Mouse (Mus musculus): ENCODE measurements around the gene Syt8. TPM values are rescaled to one million over a fixed set of nuclear protein-coding genes. Genes with fewer than 3 reads are reported as not detected.

The Syt8 gene
- polyA plus RNA-seq, 1 experiment from 2014 or later: not detected

- WGBS: 73% methylated on average over 4 of the region's 4 CpGs
- Histone ChIP-seq H3K9me3 (no peaks in the 10 kb centered on the region), H3K27ac (no peak overlapping the region), H3K36me3 (no peaks in the 10 kb centered on the region), H3K4me1 (replicated peaks) (no peaks in the 10 kb centered on the region), H3K27me3 (no peaks in the 10 kb centered on the region), H3K4me2 (no peak overlapping the region), H3K9ac (no peak overlapping the region), H3K4me3 (no peak overlapping the region)
- ATAC-seq (ENCODE audit: low FRiP score): no peak
Measured at GRCm38 (mm10) chr7:142415314-142415713, 19.3 kb upstream of the Syt8 start.

GRCm38 (mm10) chr7:142416225-142416624 lies 18.4 kb upstream of the Syt8 start:
- no peak for ATAC-seq (ENCODE audit: low FRiP score)
- Histone ChIP-seq H3K36me3 (no peaks in the 10 kb centered on the region), H3K4me1 (replicated peaks) (no peaks in the 10 kb centered on the region), H3K27ac (no peak overlapping the region), H3K4me2 (no peak overlapping the region), H3K27me3 (0 out of 2 replicates have a peak, but pooled peaks cover 4% of the 10 kb centered on the region), H3K9me3 (no peaks in the 10 kb centered on the region), H3K4me3 (no peak overlapping the region), H3K9ac (no peak overlapping the region)
- WGBS: 74% methylated on average over 3 of the region's 3 CpGs

- Histone ChIP-seq H3K27me3 (0 out of 2 replicates have a peak, but pooled peaks cover 4% of the 10 kb centered on the region), H3K4me2 (no peak overlapping the region), H3K9me3 (no peaks in the 10 kb centered on the region), H3K4me1 (replicated peaks) (no peaks in the 10 kb centered on the region), H3K27ac (no peak overlapping the region), H3K36me3 (no peaks in the 10 kb centered on the region), H3K9ac (no peak overlapping the region), H3K4me3 (no peak overlapping the region)
- no peak for ATAC-seq (ENCODE audit: low FRiP score)
- 95% methylated on average over 2 of the region's 2 CpGs for WGBS
Measured at GRCm38 (mm10) chr7:142418027-142418426, 16.6 kb upstream of the Syt8 start.

- Histone ChIP-seq H3K36me3 (no peaks in the 10 kb centered on the region), H3K9ac (no peak overlapping the region), H3K4me1 (replicated peaks) (no peaks in the 10 kb centered on the region), H3K27me3 (0 out of 2 replicates have a peak, but pooled peaks cover 4% of the 10 kb centered on the region), H3K9me3 (no peaks in the 10 kb centered on the region), H3K27ac (no peak overlapping the region), H3K4me3 (no peak overlapping the region), H3K4me2 (no peak overlapping the region)
- WGBS: 88% methylated on average over 8 of the region's 8 CpGs
- ATAC-seq (ENCODE audit: low FRiP score): no peak
Measured at GRCm38 (mm10) chr7:142418679-142419078, 16.0 kb upstream of the Syt8 start.

- Histone ChIP-seq H3K4me2 (no peak overlapping the region), H3K36me3 (no peaks in the 10 kb centered on the region), H3K27me3 (0 out of 2 replicates have a peak, but pooled peaks cover 4% of the 10 kb centered on the region), H3K27ac (no peak overlapping the region), H3K4me3 (no peak overlapping the region), H3K4me1 (replicated peaks) (no peaks in the 10 kb centered on the region), H3K9ac (no peak overlapping the region), H3K9me3 (no peaks in the 10 kb centered on the region)
- WGBS: 84% methylated on average over 5 of the region's 5 CpGs
- ATAC-seq (ENCODE audit: low FRiP score): no peak
Measured at GRCm38 (mm10) chr7:142419887-142420286, 14.8 kb upstream of the Syt8 start.

DNA sequence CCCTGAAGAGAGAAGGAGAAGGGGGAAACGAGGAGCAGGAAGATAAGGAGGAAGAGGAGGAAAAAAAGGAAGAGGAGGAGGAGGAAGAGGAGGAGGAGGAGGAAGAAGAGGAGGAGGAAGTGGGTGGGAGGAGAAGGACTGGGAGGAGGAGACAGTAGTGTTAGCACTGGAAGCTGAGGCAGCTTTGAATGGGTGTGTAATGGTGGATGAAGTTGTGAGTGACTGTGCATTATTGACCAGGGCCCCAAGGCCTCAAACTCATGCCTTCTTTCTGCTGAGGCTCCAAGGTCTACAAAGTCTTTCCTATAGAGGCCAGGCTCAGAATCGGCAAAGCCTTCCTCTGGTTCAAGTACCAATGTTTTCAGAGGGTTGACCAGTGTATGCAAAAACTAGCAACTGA lies 12.8 kb upstream of the Syt8 start:
- H3K36me3 ChIP-seq: no peaks in the 10 kb centered on the region
- no peak overlapping the region for H3K9ac ChIP-seq
- H3K27ac ChIP-seq: no peak overlapping the region
- H3K27me3 ChIP-seq: 0 out of 2 replicates have a peak, but pooled peaks cover 4% of the 10 kb centered on the region
- no peak for ATAC-seq (ENCODE audit: low FRiP score)
- 85% methylated on average over 2 of the region's 2 CpGs for WGBS
- H3K4me3 ChIP-seq: no peak overlapping the region
- no peak overlapping the region for H3K4me2 ChIP-seq
- no peaks in the 10 kb centered on the region for H3K9me3 ChIP-seq
- H3K4me1 ChIP-seq (replicated peaks): no peaks in the 10 kb centered on the region

DNA sequence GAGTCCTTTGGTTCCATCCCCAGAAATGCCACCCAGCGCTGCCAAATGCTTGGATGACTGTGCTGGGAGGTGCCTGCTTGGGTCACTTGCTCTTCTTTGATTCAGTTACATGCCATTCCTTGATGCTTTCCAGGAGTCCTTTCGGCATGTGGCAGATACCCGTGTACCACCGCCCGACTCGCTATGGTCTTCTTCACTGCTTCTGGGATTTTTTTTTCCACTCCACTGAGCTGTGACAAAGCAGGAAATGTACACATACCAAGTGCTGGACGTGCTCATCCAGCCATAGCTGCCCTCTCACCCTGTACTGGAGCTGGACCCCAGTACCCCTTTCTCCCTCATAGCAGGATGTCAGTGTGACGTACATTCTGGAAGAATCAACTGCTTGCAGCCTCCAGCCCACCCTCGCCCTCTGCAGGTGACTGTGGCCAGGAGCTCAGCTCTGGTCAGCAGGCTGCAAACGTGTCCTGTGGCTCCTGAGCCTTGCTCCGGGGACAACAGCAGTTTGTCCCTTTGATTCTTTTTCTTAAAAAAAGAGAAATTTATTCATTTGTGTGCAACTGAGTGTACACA lies 8.9 kb upstream of the Syt8 start:
- 52% methylated on average over 11 of the region's 11 CpGs for WGBS

DNA sequence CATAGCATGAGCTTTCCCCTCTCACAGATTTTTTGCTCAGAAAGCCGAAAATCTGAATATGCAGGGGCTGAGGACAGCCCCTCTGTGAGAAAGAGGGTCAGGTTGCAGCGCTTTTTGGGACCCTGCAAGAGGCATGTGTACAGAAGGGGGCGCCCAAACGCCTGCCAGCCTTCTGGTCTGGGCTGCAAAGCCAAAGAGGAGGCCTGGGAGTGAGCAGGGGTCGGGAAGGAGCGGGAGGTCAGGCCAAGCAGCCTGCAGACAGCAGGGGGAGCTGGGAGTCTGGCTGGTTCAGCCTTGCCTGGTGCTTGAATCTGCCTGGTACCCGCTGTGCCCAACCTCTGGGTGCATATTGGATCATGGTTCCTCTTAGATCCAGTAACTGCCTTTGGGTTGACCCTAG lies 6.4 kb upstream of the Syt8 start:
- Histone ChIP-seq H3K4me2 (no peak overlapping the region), H3K36me3 (no peaks in the 10 kb centered on the region), H3K4me1 (replicated peaks) (peaks cover 17% of the 10 kb centered on the region), H3K9ac (no peak overlapping the region), H3K9me3 (no peaks in the 10 kb centered on the region), H3K4me3 (no peak overlapping the region), H3K27ac (no peak overlapping the region), H3K27me3 (no peaks in the 10 kb centered on the region)
- 3% methylated on average over 7 of the region's 7 CpGs for WGBS
- ATAC-seq (ENCODE audit: low FRiP score): no peak

More for the DNA sequence above, 8.9 kb upstream of the Syt8 start:
- no peak overlapping the region for H3K9ac ChIP-seq
- H3K4me3 ChIP-seq: no peak overlapping the region
- H3K27me3 ChIP-seq: 0 out of 2 replicates have a peak, but pooled peaks cover 4% of the 10 kb centered on the region
- ATAC-seq (ENCODE audit: low FRiP score): no peak
- H3K27ac ChIP-seq: no peak overlapping the region
- no peak overlapping the region for H3K4me2 ChIP-seq
- H3K4me1 ChIP-seq (replicated peaks): peaks cover 12% of the 10 kb centered on the region
- H3K9me3 ChIP-seq: no peaks in the 10 kb centered on the region
- no peaks in the 10 kb centered on the region for H3K36me3 ChIP-seq

- WGBS: 43% methylated on average over 12 of the region's 12 CpGs
- Histone ChIP-seq H3K36me3 (no peaks in the 10 kb centered on the region), H3K27me3 (no peaks in the 10 kb centered on the region; the same call in 1 of the 2 replicates), H3K9me3 (no peaks in the 10 kb centered on the region), H3K27ac (peak overlapping the region; percentile 55), H3K4me1 (replicated peaks) (peaks cover 17% of the 10 kb centered on the region), H3K4me3 (no peak overlapping the region), H3K9ac (no peak overlapping the region), H3K4me2 (peak overlapping the region; percentile 25; the same call in 1 of the 2 replicates)
- ATAC-seq (ENCODE audit: low FRiP score): peak; percentile 82
Measured at GRCm38 (mm10) chr7:142430160-142430678, 4.4 kb upstream of the Syt8 start.

GRCm38 (mm10) chr7:142431106-142431505 lies 3.5 kb upstream of the Syt8 start:
- ATAC-seq (ENCODE audit: low FRiP score): no peak
- 86% methylated on average over 14 of the region's 14 CpGs for whole genome bisulfite sequencing
- Histone ChIP-seq H3K36me3 (no peaks in the 10 kb centered on the region), H3K27me3 (no peaks in the 10 kb centered on the region; the same call in 1 of the 2 replicates), H3K27ac (no peak overlapping the region; the same call in 1 of the 2 replicates), H3K4me1 (replicated peaks) (peaks cover 17% of the 10 kb centered on the region), H3K4me2 (no peak overlapping the region), H3K9me3 (no peaks in the 10 kb centered on the region), H3K4me3 (no peak overlapping the region), H3K9ac (no peak overlapping the region)

DNA sequence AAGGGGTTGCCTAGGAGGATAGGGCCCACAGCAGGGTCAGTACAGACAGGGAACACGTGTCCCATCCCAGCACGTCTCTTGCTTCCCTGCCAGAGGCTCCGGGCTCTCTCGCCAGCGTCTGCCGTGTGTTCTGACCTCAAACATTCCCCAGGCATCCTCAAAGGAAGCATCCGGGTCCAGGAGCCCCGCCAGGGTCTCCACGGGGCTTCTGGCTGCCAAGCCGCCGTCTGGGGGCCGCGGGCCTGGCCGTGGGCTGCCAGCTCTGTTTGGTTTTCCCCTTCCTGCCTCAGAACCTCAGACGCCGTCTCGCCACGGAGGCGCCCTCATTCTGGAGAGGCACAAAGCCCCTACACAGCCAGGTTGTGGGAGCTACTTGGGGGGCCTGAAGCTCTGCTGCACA lies 1.0 kb upstream of the Syt8 start:
- no peak overlapping the region for H3K27ac ChIP-seq
- H3K9ac ChIP-seq: no peak overlapping the region
- peaks cover 17% of the 10 kb centered on the region for H3K4me1 ChIP-seq (replicated peaks)
- no peaks in the 10 kb centered on the region for H3K9me3 ChIP-seq
- 47% methylated on average over 19 of the region's 19 CpGs for WGBS
- no peaks in the 10 kb centered on the region for H3K36me3 ChIP-seq
- H3K4me3 ChIP-seq: no peak overlapping the region
- no peak for ATAC-seq (ENCODE audit: low FRiP score)
- H3K4me2 ChIP-seq: no peak overlapping the region
- no peaks in the 10 kb centered on the region; the same call in 1 of the 2 replicates for H3K27me3 ChIP-seq

DNA sequence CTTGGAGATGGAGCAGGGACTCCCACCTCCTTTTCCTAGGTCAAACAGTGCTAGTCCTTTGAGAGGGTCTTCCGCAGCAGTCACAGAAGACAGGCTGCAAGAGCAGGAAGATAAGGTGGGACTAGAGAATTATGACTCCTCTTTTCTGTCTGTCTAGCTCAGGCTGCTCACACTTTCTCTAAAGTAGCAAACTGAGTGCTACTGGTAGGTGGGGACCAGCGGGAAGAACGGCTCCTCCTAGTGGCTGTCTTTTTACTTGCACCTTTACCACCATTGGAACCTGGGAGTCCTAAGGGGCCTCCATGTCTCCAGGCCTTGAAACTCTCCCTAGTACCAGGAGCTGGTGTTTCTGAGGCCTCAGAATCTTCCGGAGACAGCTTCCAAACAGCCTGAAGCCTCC lies 874 bp downstream of the Syt8 start:
- Histone ChIP-seq H3K9ac (no peak overlapping the region), H3K27ac (no peak overlapping the region), H3K27me3 (no peaks in the 10 kb centered on the region; the same call in 1 of the 2 replicates), H3K9me3 (no peaks in the 10 kb centered on the region), H3K36me3 (no peaks in the 10 kb centered on the region), H3K4me1 (replicated peaks) (peaks cover 8% of the 10 kb centered on the region), H3K4me2 (no peak overlapping the region), H3K4me3 (no peak overlapping the region)
- 23% methylated on average over 4 of the region's 4 CpGs for WGBS
- ATAC-seq (ENCODE audit: low FRiP score): no peak

DNA sequence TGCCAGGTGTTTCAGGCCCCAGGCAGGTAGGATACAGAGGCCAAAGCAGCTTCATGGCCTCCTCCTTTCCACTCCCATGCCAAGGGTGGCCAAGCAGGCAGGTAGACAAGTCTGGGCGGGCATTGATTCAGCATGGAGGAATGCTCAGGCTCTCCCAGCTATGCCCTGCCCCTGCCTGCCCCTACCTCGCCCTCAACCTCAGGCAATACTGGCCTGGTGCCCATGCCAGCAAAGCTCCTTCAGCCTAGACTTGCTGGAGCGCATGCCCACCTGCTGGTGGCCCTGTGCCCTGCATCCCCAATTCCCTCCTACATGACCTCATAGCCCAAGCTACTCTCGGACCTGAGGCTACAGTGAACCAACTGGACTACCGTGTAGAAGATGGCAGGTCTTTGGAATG lies 2.7 kb downstream of the Syt8 start:
- 83% methylated on average over 5 of the region's 5 CpGs for WGBS
- no peak for ATAC-seq (ENCODE audit: low FRiP score)
- H3K27me3 ChIP-seq: no peaks in the 10 kb centered on the region; the same call in 1 of the 2 replicates
- no peak overlapping the region for H3K27ac ChIP-seq
- H3K4me3 ChIP-seq: no peak overlapping the region
- no peaks in the 10 kb centered on the region for H3K9me3 ChIP-seq
- 0 out of 2 replicates have a peak, but pooled peaks cover 4% of the 10 kb centered on the region for H3K4me1 ChIP-seq (replicated peaks)
- no peak overlapping the region for H3K4me2 ChIP-seq
- H3K36me3 ChIP-seq: no peaks in the 10 kb centered on the region
- H3K9ac ChIP-seq: no peak overlapping the region
